Mouse (Mus musculus): ENCODE measurements at regions not wholly inside any gene's neighbourhood (a gene's known extent, or its start where the extent isn't known, plus 50 kb on each side); places are given as distances from the start of the nearest gene placed in this dataset.
"Not testable (repeated sequence)": the region's sequence is repeated elsewhere in the genome, so short reads cannot be mapped to it uniquely, and the experiment has no call there.

GRCm38 (mm10) chr9:9368731-9369130, 129.8 kb upstream of the Arhgap42 start:
- no peak for DNase-seq (ENCODE audit: low read depth, low spot score)

- DNase-seq (ENCODE audit: low read depth, low spot score), result no peak
Measured at GRCm38 (mm10) chr9:9342456-9343185, 103.7 kb upstream of the Arhgap42 start.

GRCm38 (mm10) chr9:9318624-9319023, 79.7 kb upstream of the Arhgap42 start:
- DNase-seq (ENCODE audit: low read depth, low spot score), result no peak

GRCm38 (mm10) chr9:9316021-9316420, 77.1 kb upstream of the Arhgap42 start:
- DNase-seq (ENCODE audit: low read depth, low spot score), result no peak

GRCm38 (mm10) chr9:9312274-9312673, 73.4 kb upstream of the Arhgap42 start:
- no peak for DNase-seq (ENCODE audit: low read depth, low spot score)

- DNase-seq (ENCODE audit: low read depth, low spot score), result no peak
Measured at GRCm38 (mm10) chr9:9311627-9312265, 72.8 kb upstream of the Arhgap42 start.

- not testable (repeated sequence) for DNase-seq (ENCODE audit: low read depth, low spot score)
Measured at GRCm38 (mm10) chr9:9311040-9311583, 72.2 kb upstream of the Arhgap42 start.

GRCm38 (mm10) chr9:9290767-9291166, 51.9 kb upstream of the Arhgap42 start:
- peak; percentile 20 for DNase-seq (ENCODE audit: low read depth, low spot score)

- no peak for DNase-seq (ENCODE audit: low read depth, low spot score)
Measured at GRCm38 (mm10) chr9:9289570-9289969, 50.7 kb upstream of the Arhgap42 start.

Measured in forelimb bud, embryonic 11.5 days (tissue).